Mouse (Mus musculus) heart, embryonic 11.5 days (tissue): ENCODE results near the gene D11Wsu47e. TPM values are rescaled to one million over a fixed set of nuclear protein-coding genes. Genes with fewer than 3 reads are reported as not detected.
A peak's percentile ranks its signal among the peaks of the same experiment; 100 is the strongest.

Source experiments
- ATAC-seq: fragments of 200-750 bp; cut with Nextera tagmentation; replicated peaks from 2 replicates; pipeline ENCODE4 v1.8.0; 2017; ENCODE audit warnings: moderate library complexity; ENCODE audit not compliant: insufficient number of reproducible peaks, low FRiP score, low TSS enrichment
- H3K27ac ChIP-seq: fragments of 300-500 bp; sonication (generic); 2 replicates; pipeline ENCODE4 v1.5.1; 2014; ENCODE audit warnings: mild to moderate bottlenecking, low read depth, low read length
- H3K27me3 ChIP-seq: fragments of 300-500 bp; sonication (generic); 2 replicates; pipeline ENCODE4 v1.6.1; 2014; ENCODE audit warnings: mild to moderate bottlenecking, low read length, mixed read lengths; ENCODE audit not compliant: control insufficient read depth, insufficient read depth
- H3K36me3 ChIP-seq: fragments of 300-500 bp; sonication (generic); 2 replicates; pipeline ENCODE4 v1.6.1; 2014; ENCODE audit warnings: mild to moderate bottlenecking, low read length, moderate library complexity, mixed read lengths; ENCODE audit not compliant: control insufficient read depth, insufficient read depth
- H3K4me1 ChIP-seq: fragments of 300-500 bp; sonication (generic); 2 replicates; pipeline ENCODE4 v1.6.1; 2014; ENCODE audit warnings: low read length; ENCODE audit not compliant: control insufficient read depth, insufficient read depth
- H3K4me2 ChIP-seq: fragments of 300-500 bp; sonication (generic); 2 replicates; pipeline ENCODE4 v1.6.1; 2014; ENCODE audit warnings: mild to moderate bottlenecking, moderate library complexity
- H3K4me3 ChIP-seq: fragments of 300-500 bp; sonication (generic); 2 replicates; pipeline ENCODE4 v1.5.1; 2014; ENCODE audit warnings: low read depth, low read length
- H3K9ac ChIP-seq: fragments of 300-500 bp; sonication (generic); 2 replicates; pipeline ENCODE4 v1.6.1; 2014; ENCODE audit warnings: mild to moderate bottlenecking, low read depth, low read length, moderate library complexity
- H3K9me3 ChIP-seq: fragments of 300-500 bp; sonication (generic); replicated peaks from 2 replicates; pipeline ENCODE4 v1.6.1; 2016; ENCODE audit warnings: low read length; ENCODE audit not compliant: control insufficient read depth
- WGBS: fragments of 180-500 bp; shearing (Covaris S2); extraction: QIAGEN DNeasy Blood & Tissue Kit; methylation state at CpG from one replicate; pipeline ENCODE4 v1.1.7; 2014; ENCODE audit not compliant: insufficient replicate concordance; 5-methylcytosine and 5-hydroxymethylcytosine counted together
- polyA plus RNA-seq: library from polyadenylated mRNA; unstranded; fragments of >200 nt; fragmentation: Nextera tagmentation; extraction: Ambion mirVana; gene quantifications from 2 replicates; pipeline ENCODE4 v1.2.1, GENCODE M21; 2014

The D11Wsu47e gene
- polyA plus RNA-seq, 1 experiment from 2014 or later = 18.1 TPM

- H3K9ac ChIP-seq = no peak overlapping the region
- no peak for ATAC-seq
Observed at GRCm38 (mm10) chr11:113737912-113738311, 53.7 kb downstream of the D11Wsu47e start.

GRCm38 (mm10) chr11:113739213-113739612 lies 55.0 kb downstream of the D11Wsu47e start:
- peaks cover 38% of the 10 kb centered on the region for H3K4me1 ChIP-seq
- H3K9me3 ChIP-seq = no peaks in the 10 kb centered on the region
- peaks cover 7% of the 10 kb centered on the region; the same call in 1 of the 2 replicates for H3K36me3 ChIP-seq
- H3K4me2 ChIP-seq = no peak overlapping the region
- no peak overlapping the region for H3K4me3 ChIP-seq
- no peak for ATAC-seq
- H3K27me3 ChIP-seq = no peaks in the 10 kb centered on the region
- no peak overlapping the region for H3K9ac ChIP-seq
- WGBS = 76% methylated on average over 8 of the region's 8 CpGs
- no peak overlapping the region for H3K27ac ChIP-seq

More at GRCm38 (mm10) chr11:113737912-113738311, 53.7 kb downstream of the D11Wsu47e start:
- Histone ChIP-seq H3K36me3 (peaks cover under 1% of the 10 kb centered on the region; the same call in 1 of the 2 replicates), H3K4me2 (no peak overlapping the region), H3K9me3 (no peaks in the 10 kb centered on the region), H3K27ac (no peak overlapping the region), H3K27me3 (no peaks in the 10 kb centered on the region), H3K4me3 (no peak overlapping the region), H3K4me1 (peaks cover 51% of the 10 kb centered on the region)
- WGBS = 90% methylated on average over 8 of the region's 8 CpGs

GRCm38 (mm10) chr11:113740100-113740499 lies 55.9 kb downstream of the D11Wsu47e start:
- Histone ChIP-seq H3K36me3 (peaks cover 7% of the 10 kb centered on the region; the same call in 1 of the 2 replicates), H3K4me1 (peaks cover 32% of the 10 kb centered on the region), H3K9ac (no peak overlapping the region), H3K9me3 (no peaks in the 10 kb centered on the region), H3K27me3 (no peaks in the 10 kb centered on the region), H3K4me2 (no peak overlapping the region), H3K4me3 (no peak overlapping the region), H3K27ac (peak overlapping the region; percentile 2; the same call in 1 of the 2 replicates)
- ATAC-seq = no peak
- WGBS = 32% methylated on average over 7 of the region's 7 CpGs

- no peak for ATAC-seq
- Histone ChIP-seq H3K4me2 (no peak overlapping the region), H3K9me3 (no peaks in the 10 kb centered on the region), H3K9ac (no peak overlapping the region), H3K27me3 (no peaks in the 10 kb centered on the region), H3K27ac (no peak overlapping the region), H3K4me3 (no peak overlapping the region), H3K4me1 (peaks cover 36% of the 10 kb centered on the region), H3K36me3 (peaks cover 7% of the 10 kb centered on the region; the same call in 1 of the 2 replicates)
- 91% methylated on average over 1 of the region's 1 CpGs for WGBS
Observed at GRCm38 (mm10) chr11:113742998-113743397, 58.8 kb downstream of the D11Wsu47e start.

Other genes with a start within 250 kb of the D11Wsu47e start
- 0.79 and 1.0 TPM in 2 replicates for gene Sstr2, start 65.1 kb upstream of the D11Wsu47e start, polyA plus RNA-seq
- 19.2 and 19.4 TPM in 2 replicates for gene Cog1, start 35.2 kb upstream of the D11Wsu47e start, polyA plus RNA-seq
- 17.1 and 18.7 TPM in 2 replicates for gene Slc39a11, start 34.3 kb upstream of the D11Wsu47e start, polyA plus RNA-seq
- gene Fam104a, start 257 bp upstream of the D11Wsu47e start, polyA plus RNA-seq = 53.1 and 54.7 TPM in 2 replicates
- 0.23 and 0.30 TPM in 2 replicates for gene Cpsf4l, start 25.6 kb downstream of the D11Wsu47e start, polyA plus RNA-seq
- 18.4 and 19.3 TPM in 2 replicates for gene Cdc42ep4, start 67.5 kb downstream of the D11Wsu47e start, polyA plus RNA-seq